Mouse (Mus musculus) kidney, postnatal 0 days (tissue): Measurements from ENCODE around the gene Vapb. TPM values are rescaled to one million over a fixed set of nuclear protein-coding genes. Genes with fewer than 3 reads are reported as not detected.
A peak's percentile ranks its signal among the peaks of the same experiment; 100 is the strongest.

ENCODE experiments used
- ATAC-seq: fragments of 200-750 bp; cut with Nextera tagmentation; replicated peaks from 2 replicates; pipeline ENCODE4 v1.8.0; 2017; ENCODE audit warnings: low read depth, moderate number of reproducible peaks, moderate TSS enrichment, moderate library complexity; ENCODE audit not compliant: low FRiP score
- DNase-seq: peaks from one replicate; pipeline ENCODE4 v3.0.0-alpha.2; 2016; ENCODE audit warnings: low spot score
- H3K27ac ChIP-seq: fragments of 300-500 bp; sonication (generic); 2 replicates; pipeline ENCODE4 v1.5.1; 2014; ENCODE audit warnings: mild to moderate bottlenecking
- H3K27me3 ChIP-seq: fragments of 300-500 bp; sonication (generic); 2 replicates; pipeline ENCODE4 v1.6.1; 2014; ENCODE audit warnings: low read length, mixed read lengths; ENCODE audit not compliant: insufficient read depth
- H3K36me3 ChIP-seq: fragments of 300-500 bp; sonication (generic); 2 replicates; pipeline ENCODE4 v1.6.1; 2014; ENCODE audit warnings: low read length, mixed read lengths; ENCODE audit not compliant: insufficient read depth
- H3K4me1 ChIP-seq: fragments of 300-500 bp; sonication (generic); replicated peaks from 2 replicates; pipeline ENCODE4 v1.6.1; 2014; ENCODE audit warnings: antibody characterized with exemption, low read length, mixed read lengths; ENCODE audit not compliant: insufficient read depth
- H3K4me2 ChIP-seq: fragments of 300-500 bp; sonication (generic); 2 replicates; pipeline ENCODE4 v1.6.1; 2014; ENCODE audit warnings: mild to moderate bottlenecking, low read length, moderate library complexity, mixed read lengths
- H3K4me3 ChIP-seq: fragments of 300-500 bp; sonication (generic); replicated peaks from 2 replicates; pipeline ENCODE4 v1.5.1; 2014; ENCODE audit warnings: low read depth, low read length
- H3K9ac ChIP-seq: fragments of 300-500 bp; sonication (generic); 2 replicates; pipeline ENCODE4 v1.6.1; 2014; ENCODE audit warnings: low read depth, low read length
- H3K9me3 ChIP-seq: fragments of 300-500 bp; sonication (generic); replicated peaks from 2 replicates; pipeline ENCODE4 v1.6.1; 2016; ENCODE audit warnings: low read length, inconsistent platforms, mixed read lengths
- CTCF ChIP-seq: IDR thresholded peaks from 2 replicates; pipeline ENCODE4 v1.5.1; 2016; ENCODE audit warnings: antibody characterized with exemption, low read depth, mild to moderate bottlenecking, moderate library complexity
- WGBS: fragments of 180-500 bp; shearing (Covaris S2); extraction: QIAGEN DNeasy Blood & Tissue Kit; methylation state at CpG from one replicate; pipeline ENCODE4 v1.1.7; 2014; 5-methylcytosine and 5-hydroxymethylcytosine counted together
- polyA plus RNA-seq: library from polyadenylated mRNA; unstranded; fragments of >200 nt; fragmentation: Nextera tagmentation; extraction: Ambion mirVana; gene quantifications from 2 replicates; pipeline ENCODE4 v1.2.1, GENCODE M21; 2015

Vapb gene
- polyA plus RNA-seq, 1 experiment from 2014 or later = 12.2 TPM

DNA sequence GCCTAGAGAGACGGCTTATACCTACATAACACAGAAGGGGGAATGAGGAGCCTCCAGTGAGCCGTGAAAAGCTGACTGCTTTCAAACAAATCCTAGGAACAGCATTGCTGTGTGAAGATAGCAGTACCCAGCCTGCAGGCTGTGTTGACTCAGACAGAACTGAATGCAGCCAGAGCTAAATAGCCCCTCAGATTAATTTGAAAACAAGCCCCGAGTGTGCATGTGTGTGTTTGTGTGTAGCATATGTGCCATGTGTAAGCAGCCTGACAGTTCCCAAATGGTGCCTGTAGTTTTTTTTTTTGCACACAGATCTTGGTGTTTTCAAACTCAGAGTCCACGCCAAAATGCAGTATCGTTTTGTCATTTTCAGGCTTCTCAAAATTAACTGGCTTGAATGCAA is 43.6 kb downstream of the Vapb start:
- 69% methylated on average over 5 of the region's 5 CpGs for WGBS
- DNase-seq = no peak
- H3K36me3 ChIP-seq = peaks cover 26% of the 10 kb centered on the region
- no peaks in the 10 kb centered on the region for H3K9me3 ChIP-seq
- no peak for TF ChIP-seq CTCF
- peaks cover 6% of the 10 kb centered on the region; the same call in 1 of the 2 replicates for H3K4me1 ChIP-seq
- no peak overlapping the region for H3K4me3 ChIP-seq
- H3K27ac ChIP-seq = no peak overlapping the region
- no peak overlapping the region for H3K4me2 ChIP-seq
- H3K9ac ChIP-seq = no peak overlapping the region
- H3K27me3 ChIP-seq = no peaks in the 10 kb centered on the region
- no peak for ATAC-seq

- no peak for TF ChIP-seq CTCF
- no peak for ATAC-seq
- H3K9me3 ChIP-seq = no peaks in the 10 kb centered on the region
- no peak overlapping the region for H3K27ac ChIP-seq
- no peak overlapping the region for H3K4me3 ChIP-seq
- H3K9ac ChIP-seq = no peak overlapping the region
- H3K27me3 ChIP-seq = no peaks in the 10 kb centered on the region
- WGBS = 71% methylated on average over 3 of the region's 3 CpGs
- DNase-seq = no peak
- H3K4me1 ChIP-seq = peaks cover 11% of the 10 kb centered on the region
- 0 out of 2 replicates have a peak, but pooled peaks cover 4% of the 10 kb centered on the region for H3K36me3 ChIP-seq
- H3K4me2 ChIP-seq = no peak overlapping the region
These were observed 47.1 kb downstream of the Vapb start for GRCm38 (mm10) chr2:173784366-173784765.

- 0 out of 2 replicates have a peak, but pooled peaks cover 4% of the 10 kb centered on the region for H3K36me3 ChIP-seq
- no peak overlapping the region for H3K27ac ChIP-seq
- DNase-seq (no peak), ATAC-seq (no peak)
- TF ChIP-seq CTCF = no peak
- WGBS = 53% methylated on average over 6 of the region's 6 CpGs
- H3K4me2 ChIP-seq = no peak overlapping the region
- H3K4me1 ChIP-seq = peaks cover 16% of the 10 kb centered on the region
- H3K4me3 ChIP-seq = no peak overlapping the region
- H3K9me3 ChIP-seq = no peaks in the 10 kb centered on the region
- no peaks in the 10 kb centered on the region for H3K27me3 ChIP-seq
- H3K9ac ChIP-seq = no peak overlapping the region
These were observed 47.6 kb downstream of the Vapb start for GRCm38 (mm10) chr2:173784884-173785283.

DNA sequence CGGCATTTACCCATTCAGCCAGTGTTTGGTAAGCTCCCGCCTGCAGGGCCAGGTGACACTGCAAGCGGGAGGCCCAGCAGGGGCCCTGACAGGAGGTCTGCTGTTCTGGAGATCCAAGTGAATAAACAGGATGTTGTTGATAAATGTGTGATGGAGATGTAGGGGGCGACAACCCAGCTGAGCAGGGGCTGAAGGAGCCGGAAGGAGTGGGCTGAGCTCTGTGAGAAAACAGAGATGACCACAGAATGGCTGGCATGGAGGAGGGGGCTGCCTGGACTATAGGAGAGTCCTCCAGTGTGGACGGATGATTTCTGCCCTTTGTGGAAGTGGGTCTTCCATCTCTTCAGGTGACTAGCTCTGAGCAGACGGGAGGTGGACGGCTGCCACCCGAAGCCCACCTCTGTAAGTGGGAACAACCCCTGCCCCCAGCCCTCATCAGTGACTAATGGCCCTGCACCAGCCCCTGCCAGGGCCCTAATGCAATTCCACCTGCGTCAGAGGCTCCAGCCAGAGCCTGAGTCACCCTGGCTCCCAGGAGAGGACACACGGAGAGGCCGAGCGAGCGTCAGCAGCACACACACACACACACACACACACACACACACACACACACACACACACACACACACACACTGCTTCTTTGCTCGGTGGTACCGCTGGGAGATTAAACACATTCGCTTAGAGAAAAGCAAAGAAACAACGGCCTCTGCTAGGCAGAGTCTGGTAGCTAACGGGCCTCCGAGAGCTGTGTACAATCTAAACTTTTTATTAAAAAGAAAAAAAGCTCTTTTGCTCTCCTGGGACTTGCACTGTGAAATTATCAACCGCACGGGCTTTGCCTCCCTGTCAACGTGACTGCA is 52.9 kb downstream of the Vapb start:
- no peaks in the 10 kb centered on the region for H3K27me3 ChIP-seq
- H3K9me3 ChIP-seq = no peaks in the 10 kb centered on the region
- H3K4me3 ChIP-seq = no peak overlapping the region
- 10% methylated on average over 23 of the region's 23 CpGs for WGBS
- DNase-seq = peak; percentile 91
- H3K4me2 ChIP-seq = peak overlapping the region; percentile 42
- peaks cover 44% of the 10 kb centered on the region for H3K4me1 ChIP-seq
- H3K36me3 ChIP-seq = no peaks in the 10 kb centered on the region
- peak overlapping the region; percentile 86 for H3K27ac ChIP-seq
- peak; percentile 89 for ATAC-seq
- peak overlapping the region; percentile 42; the same call in 1 of the 2 replicates for H3K9ac ChIP-seq
- TF ChIP-seq CTCF = peak; percentile 45; the same call in 1 of the 2 replicates

DNA sequence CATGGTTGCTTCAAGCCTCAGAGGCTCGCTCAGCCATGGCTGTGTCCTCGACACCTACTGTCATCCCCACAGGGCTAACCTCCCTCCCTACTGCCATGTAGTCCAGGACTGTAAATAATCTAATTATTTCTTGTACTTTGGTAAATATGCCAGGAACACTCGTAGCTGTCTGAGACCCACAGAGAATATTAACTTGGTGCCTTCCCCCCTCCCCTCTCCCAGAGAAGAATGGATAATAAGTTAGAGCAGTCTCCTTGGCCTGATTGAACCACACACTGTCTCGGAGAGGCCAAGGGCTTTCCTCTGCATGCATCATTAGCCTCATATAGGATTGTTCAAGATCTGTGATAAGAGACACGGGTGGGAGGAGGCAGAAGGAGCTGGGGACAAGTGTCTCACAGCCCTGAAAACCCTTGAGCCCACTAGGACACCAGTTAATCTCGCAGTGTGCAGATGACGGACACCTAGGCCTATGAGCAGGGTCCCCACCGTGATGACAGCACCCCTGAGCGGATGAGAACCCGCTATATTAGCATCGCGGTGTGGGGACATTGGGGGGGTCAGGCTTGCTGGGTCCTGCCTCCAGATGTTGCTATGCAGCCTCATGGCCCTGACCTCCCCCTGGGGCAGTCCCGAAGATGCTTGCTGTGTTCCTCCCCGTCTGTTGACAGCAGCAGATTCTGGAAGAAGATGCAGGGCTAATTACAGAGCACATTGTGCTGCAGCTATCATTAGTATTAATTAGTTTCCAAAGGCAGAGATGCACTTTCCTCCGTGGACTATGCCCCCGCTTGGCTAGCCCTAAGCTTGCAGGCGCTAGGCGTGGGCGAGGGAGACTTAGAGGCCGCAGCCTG is 54.8 kb downstream of the Vapb start:
- Histone ChIP-seq H3K4me1 (peaks cover 57% of the 10 kb centered on the region), H3K27ac (no peak overlapping the region), H3K4me2 (no peak overlapping the region), H3K9me3 (no peaks in the 10 kb centered on the region), H3K9ac (no peak overlapping the region), H3K4me3 (no peak overlapping the region), H3K27me3 (no peaks in the 10 kb centered on the region), H3K36me3 (no peaks in the 10 kb centered on the region)
- 70% methylated on average over 20 of the region's 20 CpGs for WGBS
- no peak for TF ChIP-seq CTCF
- DNase-seq = no peak
- no peak for ATAC-seq

- DNase-seq (no peak), ATAC-seq (no peak)
- Histone ChIP-seq H3K4me3 (no peak overlapping the region), H3K4me1 (peaks cover 55% of the 10 kb centered on the region), H3K36me3 (no peaks in the 10 kb centered on the region), H3K27ac (0 out of 2 replicates have a peak overlapping the region, but pooled peaks have one; percentile 84), H3K9me3 (no peaks in the 10 kb centered on the region), H3K4me2 (no peak overlapping the region), H3K9ac (0 out of 2 replicates have a peak overlapping the region, but pooled peaks have one; percentile 14), H3K27me3 (no peaks in the 10 kb centered on the region)
- no peak for TF ChIP-seq CTCF
- 59% methylated on average over 12 of the region's 12 CpGs for WGBS
These were observed 56.7 kb downstream of the Vapb start for GRCm38 (mm10) chr2:173794018-173794417.
